Mouse (Mus musculus) liver, adult 2 months (tissue): ENCODE results near the gene Zdhhc22.

Source experiments
- CTCF ChIP-seq: fragments of 200-500 bp; IDR thresholded peaks from 2 replicates; pipeline ENCODE4 v1.5.1; 2011; ENCODE audit warnings: low read depth, low read length, control low read depth
- POLR2A ChIP-seq: fragments of 200-500 bp; IDR thresholded peaks from 2 replicates; pipeline ENCODE4 v1.6.1; 2011; ENCODE audit warnings: low read length, control low read depth; ENCODE audit not compliant: insufficient read depth; ENCODE audit errors: extremely low read depth

GRCm38 (mm10) chr12:86973706-86974105 lies 16.5 kb downstream of the Zdhhc22 start:
- TF ChIP-seq CTCF (no peak), POLR2A (no peak)
